Mouse (Mus musculus) activated CD4-positive, CD25-positive, alpha-beta regulatory T cell, adult 4 months (primary cell): ENCODE results near the gene Ang4. TPM values are rescaled to one million over a fixed set of nuclear protein-coding genes. Genes with fewer than 3 reads are reported as not detected.

Source experiments
- ATAC-seq: one replicate; pipeline ENCODE4 v1.8.0; 2017
- polyA plus RNA-seq, 2 experiments: library from polyadenylated mRNA; unstranded; fragments of 100-300 nt; shearing (Covaris generic); gene quantifications; one replicate each; pipeline ENCODE4 v1.2.1; 2017

The Ang4 gene
- polyA plus RNA-seq, result not detected

- ATAC-seq, result no peak
These were observed at the start of gene Ang4 for GRCm38 (mm10) chr14:51773490-51773889. Ang4 (minus strand) TSS chr14:51773590.

DNA sequence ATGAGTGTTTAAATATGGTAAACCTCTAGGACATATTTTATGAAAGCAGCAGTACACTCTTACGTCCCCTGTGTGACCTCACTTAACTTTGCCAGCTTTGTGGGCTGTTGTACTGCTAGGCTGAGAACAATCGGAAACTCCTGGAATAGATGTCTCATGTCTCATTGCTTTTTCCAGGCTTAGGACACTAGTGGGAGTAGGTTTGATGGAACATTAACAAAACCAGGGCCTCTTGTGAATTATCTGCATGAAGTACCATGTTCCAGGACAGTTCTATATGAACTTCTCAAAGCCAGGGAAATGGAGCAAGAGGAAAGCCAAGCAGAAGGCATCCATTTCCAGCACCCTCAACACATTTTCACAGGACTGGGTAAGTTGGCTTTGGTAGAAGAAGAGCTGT, 26.4 kb upstream of the Ang4 start, which contains the start of gene AY358078:
Gene AY358078, plus strand, starts transcription at position 301 of the 400 bp plus-strand sequence.
- ATAC-seq, result no peak

DNA sequence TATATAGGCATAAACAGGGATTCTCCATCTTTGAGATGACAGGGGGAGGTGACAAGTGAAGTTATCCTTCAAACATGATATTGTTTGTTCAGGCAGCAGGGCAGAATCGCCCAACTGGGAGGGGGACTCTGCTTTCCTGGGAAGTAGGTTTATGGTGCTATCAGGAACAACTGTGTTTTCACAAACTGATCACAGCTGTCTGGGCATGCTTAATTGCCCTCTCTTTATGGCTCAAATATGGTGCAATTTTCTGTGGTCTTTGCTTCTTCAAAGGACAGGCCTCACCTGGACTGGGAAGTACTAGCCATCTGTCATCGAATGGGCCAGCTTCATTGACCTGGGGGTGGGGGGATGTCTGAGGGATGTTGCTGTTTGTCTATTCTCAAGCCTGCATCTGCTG, 20.7 kb upstream of the Ang4 start:
- no peak for ATAC-seq

DNA sequence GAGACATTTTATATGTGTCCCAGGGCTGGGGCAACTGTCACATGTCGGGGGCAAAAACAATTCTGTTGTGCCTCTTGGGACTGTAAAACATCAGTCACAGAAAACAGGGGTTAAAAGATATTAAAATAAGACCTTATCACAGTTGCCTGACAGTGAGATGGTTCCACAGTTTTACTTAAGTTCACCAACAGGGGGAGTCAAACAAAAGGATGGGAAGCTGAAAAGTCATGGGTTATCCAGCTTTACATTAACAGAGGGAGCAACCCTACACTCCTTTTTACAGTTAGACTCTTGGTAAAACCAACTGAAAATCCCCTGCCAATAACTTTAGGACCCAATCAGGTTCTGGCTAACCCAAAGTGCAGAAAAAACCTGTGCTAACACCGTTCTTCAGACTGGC, 15.8 kb upstream of the Ang4 start:
- no peak for ATAC-seq

- ATAC-seq, result no peak
These were observed 13.7 kb upstream of the Ang4 start for GRCm38 (mm10) chr14:51787061-51787460.

GRCm38 (mm10) chr14:51786335-51786734, 12.9 kb upstream of the Ang4 start:
- no peak for ATAC-seq

- no peak for ATAC-seq
These were observed 5.6 kb upstream of the Ang4 start for GRCm38 (mm10) chr14:51778865-51779481.

DNA sequence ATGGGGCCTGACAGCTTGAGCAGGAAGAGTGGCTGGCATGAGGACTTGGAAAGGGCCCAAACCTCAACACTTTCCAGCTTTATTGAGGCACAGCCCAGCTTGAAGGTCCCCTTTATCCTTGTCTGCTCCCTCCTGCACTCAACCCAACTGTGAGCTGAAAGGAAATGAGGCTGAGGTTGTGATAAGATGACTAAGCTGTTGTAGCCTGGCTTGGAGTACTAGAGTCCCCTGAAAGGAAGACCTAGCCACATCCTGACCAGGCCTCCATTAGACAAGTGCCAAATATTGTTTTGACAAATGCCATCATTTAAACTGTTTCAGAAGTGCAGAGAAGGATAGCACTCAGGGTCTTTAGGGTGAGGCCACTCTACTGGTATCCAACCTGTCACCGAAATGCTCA, 4.4 kb upstream of the Ang4 start:
- ATAC-seq, result no peak

DNA sequence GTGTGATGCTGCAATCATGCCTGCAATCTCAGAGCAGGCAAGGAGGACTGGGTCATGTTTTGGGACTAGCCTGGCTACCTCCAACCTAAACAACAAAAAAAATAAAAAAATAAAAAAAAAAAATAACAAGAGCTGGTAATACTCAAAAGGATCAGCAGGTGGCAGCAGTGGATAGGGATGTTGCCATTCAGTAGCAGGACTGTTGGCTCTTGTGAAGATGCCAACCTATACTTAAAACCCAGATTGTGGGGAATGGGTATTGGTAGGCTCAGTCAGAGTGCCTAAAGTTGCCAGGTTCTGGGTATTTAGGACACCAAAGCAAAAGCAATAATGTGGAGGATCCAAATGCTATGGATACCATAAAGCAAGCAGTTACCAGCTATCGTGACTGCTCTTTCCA, 2.0 kb downstream of the Ang4 start:
- ATAC-seq, result peak; percentile 49

- no peak for ATAC-seq
These were observed 17.4 kb downstream of the Ang4 start for GRCm38 (mm10) chr14:51755944-51756343.

DNA sequence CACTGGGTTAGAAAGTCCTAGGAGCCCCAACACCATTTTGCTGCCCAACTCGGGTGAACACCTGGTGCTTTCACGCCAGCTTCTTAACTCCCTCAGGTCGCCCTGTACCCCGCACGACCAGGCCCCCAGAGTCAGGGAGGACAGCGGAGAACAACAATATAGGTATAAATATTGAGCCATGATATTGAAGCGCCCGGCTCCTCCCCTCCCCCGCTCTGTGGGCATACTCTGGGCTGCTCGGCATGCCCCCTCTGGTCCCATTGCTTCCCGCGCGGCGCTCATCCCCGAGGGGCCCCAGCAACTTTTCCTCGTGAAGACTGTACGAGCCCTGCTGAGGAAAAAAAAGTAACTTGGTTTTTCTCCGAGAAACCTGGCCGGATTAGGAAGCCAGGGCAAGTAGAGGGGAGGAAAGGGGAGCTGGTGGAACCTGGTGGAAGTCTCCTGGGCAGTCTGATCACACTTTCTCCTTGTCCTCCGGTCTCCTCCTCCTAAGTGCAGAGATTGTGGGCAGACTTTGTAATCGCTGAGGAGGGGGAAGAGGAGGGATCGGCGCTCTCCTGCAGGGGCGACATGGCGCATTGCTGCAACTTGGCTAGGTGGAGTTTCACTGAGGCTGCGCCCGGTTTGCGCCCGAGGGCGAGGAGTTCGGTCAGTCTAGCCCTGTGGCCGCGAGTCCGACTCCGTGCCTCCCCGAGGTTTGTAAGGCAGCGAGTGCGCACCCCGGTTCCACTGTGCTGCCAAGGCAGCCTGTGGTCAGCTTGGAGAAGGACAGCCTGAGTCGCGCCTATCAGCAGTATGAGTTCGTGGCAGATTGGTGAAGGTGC, 32.8 kb downstream of the Ang4 start:
- no peak for ATAC-seq

DNA sequence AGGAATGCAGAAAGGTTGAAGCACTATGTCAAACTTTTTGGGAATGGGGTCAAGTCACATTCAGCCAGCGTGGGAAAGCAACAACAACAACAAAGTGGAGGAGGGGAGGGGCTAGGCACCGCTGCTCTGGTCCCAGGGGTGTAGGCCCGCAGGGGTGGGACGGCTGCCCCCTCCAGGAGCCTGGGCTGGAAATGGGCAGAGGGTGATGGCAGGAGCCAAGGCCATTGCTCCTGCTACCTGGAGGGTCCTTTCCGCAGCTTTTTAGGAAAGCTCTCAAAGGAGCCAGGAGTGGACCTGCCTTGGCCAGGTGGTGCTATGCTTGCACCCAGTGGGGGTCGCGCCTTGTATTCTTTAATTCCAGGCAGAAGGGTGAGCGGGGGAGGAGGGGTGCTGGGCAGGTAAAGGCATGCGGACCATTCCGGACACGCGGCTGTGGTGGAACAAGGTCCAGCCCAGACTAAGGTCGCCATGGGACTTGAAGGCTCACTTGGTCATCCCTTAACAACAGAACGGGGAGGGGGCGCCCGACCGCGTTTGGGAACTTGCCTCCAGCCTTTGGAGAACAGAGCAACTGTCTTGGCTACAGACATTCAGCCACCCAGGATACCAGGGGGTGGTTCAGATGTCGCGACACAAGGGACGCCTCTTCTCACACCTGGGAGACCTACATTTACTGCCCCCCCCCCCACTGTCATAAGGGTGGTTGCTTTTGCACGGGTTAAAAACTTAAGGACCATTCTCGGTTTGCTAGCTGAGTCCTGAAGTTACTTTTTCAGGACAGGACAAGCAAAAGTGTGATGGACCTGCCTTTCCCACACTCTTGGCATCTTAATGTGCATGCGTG, 34.0 kb downstream of the Ang4 start:
- ATAC-seq, result no peak

DNA sequence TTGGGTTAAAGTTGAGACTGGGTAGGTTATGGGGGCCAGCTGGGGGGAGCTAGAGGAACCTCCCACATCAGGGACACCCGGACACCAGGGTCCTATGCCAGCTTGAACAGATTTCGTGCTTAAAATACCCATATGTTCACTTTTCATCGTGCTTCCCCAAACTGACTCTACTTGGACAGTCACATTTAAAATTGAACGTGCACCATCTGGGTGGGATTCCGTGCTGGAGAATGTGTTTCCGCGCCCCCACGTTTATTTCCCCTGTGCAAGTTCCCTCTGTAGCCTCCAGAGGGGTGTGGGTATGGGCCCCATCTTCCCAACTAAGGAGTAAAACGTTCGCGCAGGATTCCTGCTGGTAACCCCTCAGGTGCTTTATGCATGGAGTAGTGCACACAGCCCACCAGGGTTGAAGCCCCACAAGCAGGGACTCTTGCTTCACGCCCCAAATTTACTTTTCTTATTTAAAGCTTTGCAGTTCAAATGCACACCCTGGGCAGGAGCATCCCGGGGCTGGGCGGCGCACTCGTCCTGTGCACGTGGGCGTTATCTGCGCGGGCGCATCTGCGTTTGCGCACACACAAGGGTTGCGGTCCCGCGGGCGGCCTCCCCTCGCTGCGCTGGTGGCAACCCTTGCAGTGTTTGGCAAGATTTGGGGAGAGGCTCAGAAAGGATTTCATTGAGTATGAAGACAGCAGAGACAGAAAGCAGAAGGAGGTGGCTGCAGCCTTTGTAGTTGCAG, 34.8 kb downstream of the Ang4 start:
- no peak for ATAC-seq

GRCm38 (mm10) chr14:51737967-51738366, 35.4 kb downstream of the Ang4 start:
- ATAC-seq, result no peak

DNA sequence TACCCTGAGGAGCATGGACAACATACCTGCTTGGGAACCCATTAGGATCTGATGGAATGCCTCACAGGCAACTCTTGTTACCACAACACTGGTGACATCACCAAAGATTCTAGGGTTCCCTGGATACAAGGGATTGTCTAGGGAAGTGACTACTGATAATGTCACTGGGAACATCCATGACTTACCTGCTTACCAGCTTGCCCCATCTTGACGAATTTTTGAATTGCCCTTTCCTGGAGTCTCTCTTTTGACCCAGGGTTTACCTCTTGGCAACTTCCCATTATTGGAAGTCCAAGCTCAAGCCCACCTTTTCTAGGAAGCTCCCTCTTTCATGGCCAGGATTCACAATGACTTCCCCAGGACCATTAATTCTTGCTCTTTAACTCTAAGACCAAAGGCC, 56.3 kb downstream of the Ang4 start, which contains the start of gene Gm5800:
Gene Gm5800, minus strand, starts transcription at position 101 of the 400 bp plus-strand sequence.
- no peak for ATAC-seq

Other genes starting within 250 kb of the Ang4 start
- under 1 TPM in 1 of 2 experiments, not detected in 1; 0.26 TPM for gene Gm5622, start 220.8 kb downstream of the Ang4 start, polyA plus RNA-seq
- gene Gm17175, start 199.5 kb downstream of the Ang4 start, polyA plus RNA-seq, result not detected
- gene Gm17174, start 181.5 kb downstream of the Ang4 start, polyA plus RNA-seq, result not detected
- not detected for gene Gm17078, start 162.3 kb downstream of the Ang4 start, polyA plus RNA-seq
- not detected for gene Gm4181, start 137.9 kb downstream of the Ang4 start, polyA plus RNA-seq
- gene Gm17079, start 78.1 kb downstream of the Ang4 start, polyA plus RNA-seq, result not detected
- not detected for gene Gm5800, start 56.4 kb downstream of the Ang4 start, polyA plus RNA-seq
- not detected for gene AY358078, start 26.5 kb upstream of the Ang4 start, polyA plus RNA-seq
- not detected for gene Ear6, start 80.1 kb upstream of the Ang4 start, polyA plus RNA-seq
- gene Mettl17, start 111.3 kb upstream of the Ang4 start, polyA plus RNA-seq, result 10 to 100 TPM; 35.7 to 44.6 TPM
- gene Slc39a2, start 119.3 kb upstream of the Ang4 start, polyA plus RNA-seq, result under 1 TPM in 1 of 2 experiments, not detected in 1; 0.70 TPM
- gene Ndrg2, start 140.6 kb upstream of the Ang4 start, polyA plus RNA-seq, result 10 to 100 TPM; 16.2 to 18.5 TPM
- not detected for gene Tppp2, start 144.8 kb upstream of the Ang4 start, polyA plus RNA-seq
- gene Rnase13, start 149.2 kb upstream of the Ang4 start, polyA plus RNA-seq, result not detected
- gene Arhgef40, start 211.1 kb upstream of the Ang4 start, polyA plus RNA-seq, result not detected
- under 1 TPM in 1 of 2 experiments, not detected in 1; 0.98 TPM for gene Tmem253, start 242.1 kb upstream of the Ang4 start, polyA plus RNA-seq
- gene Zfp219, start 247.1 kb upstream of the Ang4 start, polyA plus RNA-seq, result 1 to 10 TPM; 1.9 to 2.2 TPM